In the genomic region with DNA sequence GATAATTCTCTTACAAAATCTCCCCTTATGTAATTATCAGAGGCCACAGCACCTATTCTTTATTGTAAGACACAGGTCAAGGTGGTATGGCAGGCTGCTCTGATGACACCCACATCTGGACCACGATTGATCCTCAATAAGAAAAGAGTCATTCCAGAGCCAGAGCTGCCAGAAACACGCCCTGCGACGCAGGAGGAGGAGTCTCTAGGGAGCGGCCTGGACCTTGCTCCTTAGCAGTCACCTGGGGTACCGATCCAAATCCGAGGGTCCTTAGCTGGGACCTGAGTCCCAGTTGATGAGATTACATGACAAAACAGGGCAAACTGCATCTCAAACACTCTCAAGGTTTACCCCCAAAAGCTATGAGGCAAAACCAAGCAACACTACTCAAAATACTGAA, we compare ENCODE assay signal across 11 mouse cellular contexts. TPM values are rescaled to one million over a fixed set of nuclear protein-coding genes. Genes with fewer than 3 reads are reported as not detected.
DNase-seq lines count a peak whose midpoint lies in the region; ATAC-seq lines count a peak whose summit lies in the region.
"Had no signal": no experiment of that assay in that cellular context is flagged by ENCODE, and none has a peak within 500 bp of the region (broad histone marks: within the 10 kb centered on the region; RNA-seq: fewer than 3 reads in every experiment).

No protein-coding gene starts in this region.

- no peak for ATAC-seq in hindbrain, embryonic 13.5 days (ENCODE audit: low FRiP score)
- no peak for ATAC-seq in hindbrain, embryonic 11.5 days (ENCODE audit: low FRiP score)
- no peak for ATAC-seq in midbrain, embryonic 16.5 days

- no peak for DNase-seq in hindbrain, embryonic 11.5 days (ENCODE audit: low spot score)
- no peak for DNase-seq in embryonic facial prominence, embryonic 10.5 days (ENCODE audit: low spot score)
- DNase-seq in kidney, adult 9 months, result peak; percentile 73
- no peak for DNase-seq in layer of hippocampus, adult 9-10 months (ENCODE audit: low spot score)
- no peak for DNase-seq in retina, postnatal 1 day
- DNase-seq in yolk sac, embryonic 10.5 days (ENCODE audit: low spot score), result no peak
- DNase-seq: gastrocnemius, postnatal 25 days; lung, postnatal 10 days had no signal

- H3K27me3 ChIP-seq in hindbrain, embryonic 13.5 days, result no peaks in the 10 kb centered on the region
- no peaks in the 10 kb centered on the region for H3K27me3 ChIP-seq in hindbrain, embryonic 11.5 days (ENCODE audit: control insufficient read depth, insufficient read depth, low read length)
- H3K27me3 ChIP-seq in embryonic facial prominence, embryonic 10.5 days (replicated peaks; ENCODE audit: low read depth, poor library complexity, severe bottlenecking), result 0 out of 2 replicates have a peak, but pooled peaks cover 3% of the 10 kb centered on the region
- no peaks in the 10 kb centered on the region for H3K27me3 ChIP-seq in midbrain, embryonic 16.5 days (ENCODE audit: control insufficient read depth, insufficient read depth, low read depth, low read length)

- no peak overlapping the region for H3K9ac ChIP-seq in hindbrain, embryonic 13.5 days
- H3K9ac ChIP-seq in hindbrain, embryonic 11.5 days (ENCODE audit: low read depth, low read length), result no peak overlapping the region
- H3K9ac ChIP-seq in midbrain, embryonic 16.5 days (ENCODE audit: low read depth, low read length), result no peak overlapping the region

- H3K4me2 ChIP-seq in hindbrain, embryonic 13.5 days, result peak overlapping the region; percentile 79; the same call in 1 of the 2 replicates
- H3K4me2 ChIP-seq in hindbrain, embryonic 11.5 days (replicated peaks; ENCODE audit: low read depth, low read length), result no peak overlapping the region
- peak overlapping the region; percentile 69; the same call in 1 of the 2 replicates for H3K4me2 ChIP-seq in midbrain, embryonic 16.5 days (ENCODE audit: low read length)

- H3K36me3 ChIP-seq in hindbrain, embryonic 13.5 days, result peaks cover 36% of the 10 kb centered on the region
- peaks cover 6% of the 10 kb centered on the region; the same call in 1 of the 2 replicates for H3K36me3 ChIP-seq in hindbrain, embryonic 11.5 days (ENCODE audit: control insufficient read depth, insufficient read depth, low read length)
- peaks cover 56% of the 10 kb centered on the region for H3K36me3 ChIP-seq in embryonic facial prominence, embryonic 10.5 days (replicated peaks)
- H3K36me3 ChIP-seq in midbrain, embryonic 16.5 days (ENCODE audit: control insufficient read depth, insufficient read depth, low read length), result peaks cover 22% of the 10 kb centered on the region

- 91% methylated on average over 7 of the region's 7 CpGs for WGBS in hindbrain, embryonic 13.5 days
- WGBS in hindbrain, embryonic 11.5 days, result 89% methylated on average over 7 of the region's 7 CpGs
- 89% methylated on average over 7 of the region's 7 CpGs for WGBS in embryonic facial prominence, embryonic 10.5 days
- WGBS in midbrain, embryonic 16.5 days, result 91% methylated on average over 7 of the region's 7 CpGs

- no peak overlapping the region for H3K27ac ChIP-seq in hindbrain, embryonic 13.5 days
- no peak overlapping the region for H3K27ac ChIP-seq in hindbrain, embryonic 11.5 days (ENCODE audit: low read depth, low read length)
- no peak overlapping the region for H3K27ac ChIP-seq in embryonic facial prominence, embryonic 10.5 days (replicated peaks)
- H3K27ac ChIP-seq in midbrain, embryonic 16.5 days (ENCODE audit: low read length), result no peak overlapping the region

- H3K9me3 ChIP-seq in hindbrain, embryonic 13.5 days, result no peaks in the 10 kb centered on the region
- no peaks in the 10 kb centered on the region for H3K9me3 ChIP-seq in hindbrain, embryonic 11.5 days (ENCODE audit: control insufficient read depth, low read length)
- H3K9me3 ChIP-seq in embryonic facial prominence, embryonic 10.5 days, result peaks cover 10% of the 10 kb centered on the region; the same call in 1 of the 2 replicates
- no peaks in the 10 kb centered on the region for H3K9me3 ChIP-seq in midbrain, embryonic 16.5 days (replicated peaks; ENCODE audit: control insufficient read depth, low read length, poor library complexity, severe bottlenecking)

- peaks cover 36% of the 10 kb centered on the region for H3K4me1 ChIP-seq in hindbrain, embryonic 13.5 days (replicated peaks)
- 0 out of 2 replicates have a peak, but pooled peaks cover 3% of the 10 kb centered on the region for H3K4me1 ChIP-seq in hindbrain, embryonic 11.5 days (replicated peaks; ENCODE audit: control insufficient read depth, insufficient read depth, low read length)
- H3K4me1 ChIP-seq in embryonic facial prominence, embryonic 10.5 days, result peaks cover 33% of the 10 kb centered on the region
- H3K4me1 ChIP-seq in midbrain, embryonic 16.5 days (ENCODE audit: control insufficient read depth, insufficient read depth, low read length), result peaks cover 25% of the 10 kb centered on the region

- no peak overlapping the region for H3K4me3 ChIP-seq in hindbrain, embryonic 13.5 days
- H3K4me3 ChIP-seq in hindbrain, embryonic 11.5 days (ENCODE audit: low read depth, low read length), result no peak overlapping the region
- peak overlapping the region; percentile 89; the same call in 1 of the 2 replicates for H3K4me3 ChIP-seq in embryonic facial prominence, embryonic 10.5 days
- no peak overlapping the region for H3K4me3 ChIP-seq in midbrain, embryonic 16.5 days (ENCODE audit: low read depth, low read length)

RNA-seq across cellular contexts. Expression of gene Txn1, which starts 2.4 kb away (rescaled TPM):
- polyA plus RNA-seq in hindbrain, embryonic 13.5 days (2015; fragmentation: Nextera tagmentation; extraction: Ambion mirVana), result 274 and 282 TPM in 2 replicates
- 393 and 394 TPM in 2 replicates for polyA plus RNA-seq in hindbrain, embryonic 11.5 days (2014; fragmentation: Nextera tagmentation; extraction: Ambion mirVana)
- 405 and 415 TPM in 2 replicates for polyA plus RNA-seq in embryonic facial prominence, embryonic 10.5 days (2016; fragmentation: Nextera tagmentation; extraction: Ambion mirVana)
- 289 and 307 TPM in 2 replicates for polyA plus RNA-seq in midbrain, embryonic 16.5 days (2015; fragmentation: Nextera tagmentation; extraction: Ambion mirVana)

RNA-seq across cellular contexts. Expression of gene D630039A03Rik, which starts 37.7 kb away (rescaled TPM):
- 0.09 and 0.19 TPM in 2 replicates for polyA plus RNA-seq in hindbrain, embryonic 13.5 days (2015; fragmentation: Nextera tagmentation; extraction: Ambion mirVana)
- polyA plus RNA-seq in hindbrain, embryonic 11.5 days (2014; fragmentation: Nextera tagmentation; extraction: Ambion mirVana), result 0.13 and 0.31 TPM in 2 replicates
- polyA plus RNA-seq in embryonic facial prominence, embryonic 10.5 days (2016; fragmentation: Nextera tagmentation; extraction: Ambion mirVana), result 0.11 TPM in 1 of 2 replicates, not detected in the other
- 0.11 TPM in 1 of 2 replicates, not detected in the other for polyA plus RNA-seq in midbrain, embryonic 16.5 days (2015; fragmentation: Nextera tagmentation; extraction: Ambion mirVana)

RNA-seq across cellular contexts. Expression of gene Txndc8, which starts 55.1 kb away (rescaled TPM):
- not detected in 2 replicates for polyA plus RNA-seq in hindbrain, embryonic 13.5 days (2015; fragmentation: Nextera tagmentation; extraction: Ambion mirVana)
- not detected in 2 replicates for polyA plus RNA-seq in hindbrain, embryonic 11.5 days (2014; fragmentation: Nextera tagmentation; extraction: Ambion mirVana)
- polyA plus RNA-seq in embryonic facial prominence, embryonic 10.5 days (2016; fragmentation: Nextera tagmentation; extraction: Ambion mirVana), result not detected in 2 replicates
- not detected in 2 replicates for polyA plus RNA-seq in midbrain, embryonic 16.5 days (2015; fragmentation: Nextera tagmentation; extraction: Ambion mirVana)
- polyA plus RNA-seq: thymus, postnatal 0 days had no signal
